Mouse (Mus musculus): ENCODE measurements around the gene Lmo7. TPM values are rescaled to one million over a fixed set of nuclear protein-coding genes. Genes with fewer than 3 reads are reported as not detected.

The Lmo7 gene
- polyA plus RNA-seq, 1 experiment: 1.7 TPM

- H3K4me1 ChIP-seq (ENCODE audit: control insufficient read depth, insufficient read depth, low read length): no peaks in the 10 kb centered on the region
- H3K27me3 ChIP-seq (ENCODE audit: control insufficient read depth, insufficient read depth, low read length): no peaks in the 10 kb centered on the region
- no peak overlapping the region for H3K27ac ChIP-seq (ENCODE audit: control insufficient read depth, insufficient read depth, low read depth, low read length)
- no peak overlapping the region for H3K4me3 ChIP-seq (ENCODE audit: control insufficient read depth, low read depth, low read length)
- TF ChIP-seq POLR2A (IDR thresholded peaks at IDR 0.05; ENCODE audit: control insufficient read depth, low read depth, low read length) (no peak), CTCF (IDR thresholded peaks at IDR 0.05; ENCODE audit: control insufficient read depth, insufficient read depth, insufficient replicate concordance, low read depth, low read length) (no peak)
- no peaks in the 10 kb centered on the region for H3K36me3 ChIP-seq (ENCODE audit: control insufficient read depth, insufficient read depth, low read length)
Observed at GRCm38 (mm10) chr14:101878346-101879049, 148.7 kb downstream of the Lmo7 start.

- Histone ChIP-seq H3K4me3 (ENCODE audit: control insufficient read depth, low read depth, low read length) (no peak overlapping the region), H3K27me3 (ENCODE audit: control insufficient read depth, insufficient read depth, low read length) (no peaks in the 10 kb centered on the region), H3K4me1 (ENCODE audit: control insufficient read depth, insufficient read depth, low read length) (no peaks in the 10 kb centered on the region), H3K36me3 (ENCODE audit: control insufficient read depth, insufficient read depth, low read length) (no peaks in the 10 kb centered on the region), H3K27ac (ENCODE audit: control insufficient read depth, insufficient read depth, low read depth, low read length) (no peak overlapping the region)
- TF ChIP-seq POLR2A (IDR thresholded peaks at IDR 0.05; ENCODE audit: control insufficient read depth, low read depth, low read length) (no peak), CTCF (IDR thresholded peaks at IDR 0.05; ENCODE audit: control insufficient read depth, insufficient read depth, insufficient replicate concordance, low read depth, low read length) (no peak)
Observed at GRCm38 (mm10) chr14:101879050-101879694, 149.4 kb downstream of the Lmo7 start.

- H3K4me3 ChIP-seq (ENCODE audit: control insufficient read depth, low read depth, low read length): no peak overlapping the region
- H3K36me3 ChIP-seq (ENCODE audit: control insufficient read depth, insufficient read depth, low read length): no peaks in the 10 kb centered on the region
- no peaks in the 10 kb centered on the region for H3K27me3 ChIP-seq (ENCODE audit: control insufficient read depth, insufficient read depth, low read length)
- no peak overlapping the region for H3K27ac ChIP-seq (ENCODE audit: control insufficient read depth, insufficient read depth, low read depth, low read length)
- TF ChIP-seq POLR2A (IDR thresholded peaks at IDR 0.05; ENCODE audit: control insufficient read depth, low read depth, low read length) (no peak), CTCF (IDR thresholded peaks at IDR 0.05; ENCODE audit: control insufficient read depth, insufficient read depth, insufficient replicate concordance, low read depth, low read length) (no peak)
- H3K4me1 ChIP-seq (ENCODE audit: control insufficient read depth, insufficient read depth, low read length): no peaks in the 10 kb centered on the region; the same call in 1 of the 2 replicates
Observed at GRCm38 (mm10) chr14:101882966-101883365, 153.2 kb downstream of the Lmo7 start.

- Histone ChIP-seq H3K36me3 (ENCODE audit: control insufficient read depth, insufficient read depth, low read length) (no peaks in the 10 kb centered on the region), H3K27me3 (ENCODE audit: control insufficient read depth, insufficient read depth, low read length) (no peaks in the 10 kb centered on the region), H3K27ac (ENCODE audit: control insufficient read depth, insufficient read depth, low read depth, low read length) (no peak overlapping the region), H3K4me3 (ENCODE audit: control insufficient read depth, low read depth, low read length) (no peak overlapping the region), H3K4me1 (ENCODE audit: control insufficient read depth, insufficient read depth, low read length) (no peaks in the 10 kb centered on the region; the same call in 1 of the 2 replicates)
- TF ChIP-seq POLR2A (IDR thresholded peaks at IDR 0.05; ENCODE audit: control insufficient read depth, low read depth, low read length): no peak
- no peak for TF ChIP-seq CTCF (IDR thresholded peaks at IDR 0.05; ENCODE audit: control insufficient read depth, insufficient read depth, insufficient replicate concordance, low read depth, low read length)
Observed at GRCm38 (mm10) chr14:101883787-101884186, 154.0 kb downstream of the Lmo7 start.

- Histone ChIP-seq H3K27ac (ENCODE audit: control insufficient read depth, insufficient read depth, low read depth, low read length) (no peak overlapping the region), H3K36me3 (ENCODE audit: control insufficient read depth, insufficient read depth, low read length) (no peaks in the 10 kb centered on the region), H3K4me3 (ENCODE audit: control insufficient read depth, low read depth, low read length) (no peak overlapping the region), H3K27me3 (ENCODE audit: control insufficient read depth, insufficient read depth, low read length) (no peaks in the 10 kb centered on the region), H3K4me1 (ENCODE audit: control insufficient read depth, insufficient read depth, low read length) (no peaks in the 10 kb centered on the region; the same call in 1 of the 2 replicates)
- TF ChIP-seq POLR2A (IDR thresholded peaks at IDR 0.05; ENCODE audit: control insufficient read depth, low read depth, low read length): no peak
- TF ChIP-seq CTCF (IDR thresholded peaks at IDR 0.05; ENCODE audit: control insufficient read depth, insufficient read depth, insufficient replicate concordance, low read depth, low read length): no peak
Observed at GRCm38 (mm10) chr14:101886320-101886719, 156.6 kb downstream of the Lmo7 start.

GRCm38 (mm10) chr14:101891903-101892448, 162.2 kb downstream of the Lmo7 start:
- H3K4me1 ChIP-seq (ENCODE audit: control insufficient read depth, insufficient read depth, low read length): no peaks in the 10 kb centered on the region; the same call in 1 of the 2 replicates
- TF ChIP-seq POLR2A (IDR thresholded peaks at IDR 0.05; ENCODE audit: control insufficient read depth, low read depth, low read length) (no peak), CTCF (IDR thresholded peaks at IDR 0.05; ENCODE audit: control insufficient read depth, insufficient read depth, insufficient replicate concordance, low read depth, low read length) (no peak)
- no peaks in the 10 kb centered on the region for H3K36me3 ChIP-seq (ENCODE audit: control insufficient read depth, insufficient read depth, low read length)
- no peaks in the 10 kb centered on the region for H3K27me3 ChIP-seq (ENCODE audit: control insufficient read depth, insufficient read depth, low read length)
- H3K27ac ChIP-seq (ENCODE audit: control insufficient read depth, insufficient read depth, low read depth, low read length): no peak overlapping the region
- no peak overlapping the region for H3K4me3 ChIP-seq (ENCODE audit: control insufficient read depth, low read depth, low read length)

GRCm38 (mm10) chr14:101892496-101892895, 162.7 kb downstream of the Lmo7 start:
- TF ChIP-seq POLR2A (IDR thresholded peaks at IDR 0.05; ENCODE audit: control insufficient read depth, low read depth, low read length) (no peak), CTCF (IDR thresholded peaks at IDR 0.05; ENCODE audit: control insufficient read depth, insufficient read depth, insufficient replicate concordance, low read depth, low read length) (no peak)
- Histone ChIP-seq H3K27me3 (ENCODE audit: control insufficient read depth, insufficient read depth, low read length) (no peaks in the 10 kb centered on the region), H3K27ac (ENCODE audit: control insufficient read depth, insufficient read depth, low read depth, low read length) (no peak overlapping the region), H3K4me1 (ENCODE audit: control insufficient read depth, insufficient read depth, low read length) (no peaks in the 10 kb centered on the region), H3K4me3 (ENCODE audit: control insufficient read depth, low read depth, low read length) (no peak overlapping the region), H3K36me3 (ENCODE audit: control insufficient read depth, insufficient read depth, low read length) (no peaks in the 10 kb centered on the region)
